Mouse (Mus musculus): ENCODE results near the gene Kif5c. TPM values are rescaled to one million over a fixed set of nuclear protein-coding genes. Genes with fewer than 3 reads are reported as not detected.

The Kif5c gene
- polyA plus RNA-seq, 2 experiments = 4.5 to 5.3 TPM

DNA sequence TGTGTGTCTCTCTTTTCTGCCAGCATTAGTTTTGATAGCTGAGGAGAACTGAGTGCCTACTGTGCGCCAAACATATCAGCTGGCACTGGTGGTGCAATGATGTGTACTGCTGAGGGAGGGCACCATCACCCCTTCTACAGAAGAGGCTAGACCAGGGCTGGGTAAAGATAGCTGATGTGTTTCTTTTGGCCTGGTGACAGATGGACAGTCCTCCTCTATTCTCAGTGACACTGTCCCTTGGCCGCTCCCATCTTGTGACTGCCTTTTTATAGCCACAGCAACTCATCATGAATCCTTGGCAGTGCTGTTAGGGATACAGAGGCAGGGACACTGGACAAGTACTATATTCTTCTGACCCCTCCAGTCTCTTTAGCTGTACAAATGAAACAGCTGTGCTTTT lies 35.8 kb upstream of the Kif5c start:
- no peak overlapping the region for H3K27ac ChIP-seq (replicated peaks; ENCODE audit: low read depth, low read length)
- 90% methylated on average over 2 of the region's 2 CpGs for WGBS
- no peaks in the 10 kb centered on the region for H3K27me3 ChIP-seq (ENCODE audit: control insufficient read depth, insufficient read depth, low read length)
- ATAC-seq (ENCODE audit: low FRiP score, low read depth) (no peak), DNase-seq (ENCODE audit: low spot score) (no peak)
- no peaks in the 10 kb centered on the region for H3K36me3 ChIP-seq (ENCODE audit: control insufficient read depth, insufficient read depth, low read length)
- no peak overlapping the region for H3K9ac ChIP-seq (ENCODE audit: low read depth, low read length, severe bottlenecking)
- no peaks in the 10 kb centered on the region for H3K4me1 ChIP-seq (ENCODE audit: control insufficient read depth, insufficient read depth, low read length)
- no peak overlapping the region for H3K4me3 ChIP-seq (replicated peaks; ENCODE audit: low read length)
- TF ChIP-seq POLR2A (IDR thresholded peaks at IDR 0.05; ENCODE audit: borderline replicate concordance, extremely low read depth, insufficient read depth, insufficient read length) = no peak
- no peak overlapping the region for H3K4me2 ChIP-seq (replicated peaks; ENCODE audit: low read depth, low read length, severe bottlenecking)
- no peaks in the 10 kb centered on the region for H3K9me3 ChIP-seq (ENCODE audit: control insufficient read depth, low read length)

DNA sequence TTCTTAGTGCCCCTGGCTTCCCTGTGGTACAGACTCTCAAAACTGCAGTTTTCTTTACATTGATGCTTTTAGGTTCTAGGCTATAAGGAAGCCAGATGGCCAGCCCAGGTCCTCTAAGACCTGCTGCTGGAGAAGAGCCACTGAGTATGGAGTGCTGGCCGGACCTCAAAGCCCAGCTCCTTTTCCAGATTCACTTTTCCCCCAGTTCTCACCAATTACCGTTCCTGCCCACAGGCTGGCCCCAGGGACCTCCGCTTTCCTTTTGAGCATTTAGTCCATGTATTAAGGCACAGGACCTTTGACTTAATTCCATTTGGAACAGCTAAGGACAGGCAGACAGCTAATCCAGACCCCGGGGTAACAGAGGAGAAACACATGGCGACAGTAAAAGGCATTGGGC lies 28.6 kb upstream of the Kif5c start:
- ATAC-seq (ENCODE audit: low FRiP score, low read depth) (no peak), DNase-seq (ENCODE audit: low spot score) (no peak)
- no peak overlapping the region for H3K9ac ChIP-seq (ENCODE audit: low read depth, low read length, severe bottlenecking)
- no peaks in the 10 kb centered on the region for H3K4me1 ChIP-seq (ENCODE audit: control insufficient read depth, insufficient read depth, low read length)
- no peaks in the 10 kb centered on the region for H3K27me3 ChIP-seq (ENCODE audit: control insufficient read depth, insufficient read depth, low read length)
- no peak overlapping the region for H3K4me2 ChIP-seq (replicated peaks; ENCODE audit: low read depth, low read length, severe bottlenecking)
- no peaks in the 10 kb centered on the region for H3K9me3 ChIP-seq (ENCODE audit: control insufficient read depth, low read length)
- no peak overlapping the region for H3K27ac ChIP-seq (replicated peaks; ENCODE audit: low read depth, low read length)
- H3K4me3 ChIP-seq (replicated peaks; ENCODE audit: low read length) = no peak overlapping the region
- H3K36me3 ChIP-seq (ENCODE audit: control insufficient read depth, insufficient read depth, low read length) = no peaks in the 10 kb centered on the region
- 48% methylated on average over 5 of the region's 5 CpGs for WGBS
- no peak for TF ChIP-seq POLR2A (IDR thresholded peaks at IDR 0.05; ENCODE audit: borderline replicate concordance, extremely low read depth, insufficient read depth, insufficient read length)

DNA sequence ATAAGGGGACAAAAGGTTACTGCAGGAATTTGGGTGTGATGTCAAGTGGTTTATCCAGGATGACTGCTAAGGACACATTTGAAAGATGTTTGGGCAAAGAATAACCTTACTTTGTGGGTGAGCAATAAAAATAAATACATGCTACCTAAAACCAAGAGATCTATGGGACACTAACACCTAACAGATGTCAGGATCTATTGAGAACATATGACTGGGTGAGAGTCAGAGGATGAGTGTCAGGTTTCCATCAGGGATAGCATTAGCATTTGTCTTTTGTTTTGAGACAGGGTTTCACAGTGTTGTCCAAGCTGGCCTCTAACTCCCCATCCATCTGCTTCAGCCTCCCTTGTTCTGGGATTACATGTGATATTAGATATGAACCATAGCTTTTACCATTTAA lies 26.2 kb upstream of the Kif5c start:
- Histone ChIP-seq H3K4me1 (ENCODE audit: control insufficient read depth, insufficient read depth, low read length) (no peaks in the 10 kb centered on the region), H3K27ac (replicated peaks; ENCODE audit: low read depth, low read length) (no peak overlapping the region), H3K4me3 (replicated peaks; ENCODE audit: low read length) (no peak overlapping the region), H3K27me3 (ENCODE audit: control insufficient read depth, insufficient read depth, low read length) (no peaks in the 10 kb centered on the region), H3K9me3 (ENCODE audit: control insufficient read depth, low read length) (no peaks in the 10 kb centered on the region), H3K36me3 (ENCODE audit: control insufficient read depth, insufficient read depth, low read length) (no peaks in the 10 kb centered on the region), H3K4me2 (replicated peaks; ENCODE audit: low read depth, low read length, severe bottlenecking) (no peak overlapping the region), H3K9ac (ENCODE audit: low read depth, low read length, severe bottlenecking) (no peak overlapping the region)
- DNase-seq (ENCODE audit: low spot score) (no peak), ATAC-seq (ENCODE audit: low FRiP score, low read depth) (no peak)
- TF ChIP-seq POLR2A (IDR thresholded peaks at IDR 0.05; ENCODE audit: borderline replicate concordance, extremely low read depth, insufficient read depth, insufficient read length) = no peak

DNA sequence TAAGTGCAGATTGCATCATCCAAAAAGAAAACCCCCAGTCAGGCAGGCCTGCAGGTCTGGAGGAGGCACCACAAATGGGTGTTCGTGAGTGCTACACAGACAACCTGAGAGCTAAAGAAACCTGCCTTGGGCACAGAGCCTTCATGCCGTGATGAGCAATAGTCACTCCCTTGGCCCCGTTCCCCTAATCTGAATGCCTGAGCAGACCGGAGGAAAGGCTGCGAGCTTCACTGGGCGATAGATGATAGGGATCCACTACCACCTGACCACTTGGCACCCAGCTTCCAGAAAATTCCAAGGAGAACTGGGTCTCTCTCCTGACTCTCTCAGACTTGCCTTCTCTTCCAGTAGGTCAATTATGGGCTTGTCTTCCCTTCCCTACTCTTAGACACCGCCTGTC lies 24.2 kb upstream of the Kif5c start:
- 87% methylated on average over 7 of the region's 7 CpGs for WGBS
- Histone ChIP-seq H3K4me1 (ENCODE audit: control insufficient read depth, insufficient read depth, low read length) (no peaks in the 10 kb centered on the region), H3K27ac (replicated peaks; ENCODE audit: low read depth, low read length) (no peak overlapping the region), H3K9ac (ENCODE audit: low read depth, low read length, severe bottlenecking) (no peak overlapping the region), H3K36me3 (ENCODE audit: control insufficient read depth, insufficient read depth, low read length) (no peaks in the 10 kb centered on the region), H3K4me2 (replicated peaks; ENCODE audit: low read depth, low read length, severe bottlenecking) (no peak overlapping the region), H3K4me3 (replicated peaks; ENCODE audit: low read length) (no peak overlapping the region), H3K27me3 (ENCODE audit: control insufficient read depth, insufficient read depth, low read length) (no peaks in the 10 kb centered on the region), H3K9me3 (ENCODE audit: control insufficient read depth, low read length) (no peaks in the 10 kb centered on the region)
- DNase-seq (ENCODE audit: low spot score) = no peak
- no peak for ATAC-seq (ENCODE audit: low FRiP score, low read depth)
- no peak for TF ChIP-seq POLR2A (IDR thresholded peaks at IDR 0.05; ENCODE audit: borderline replicate concordance, extremely low read depth, insufficient read depth, insufficient read length)

DNA sequence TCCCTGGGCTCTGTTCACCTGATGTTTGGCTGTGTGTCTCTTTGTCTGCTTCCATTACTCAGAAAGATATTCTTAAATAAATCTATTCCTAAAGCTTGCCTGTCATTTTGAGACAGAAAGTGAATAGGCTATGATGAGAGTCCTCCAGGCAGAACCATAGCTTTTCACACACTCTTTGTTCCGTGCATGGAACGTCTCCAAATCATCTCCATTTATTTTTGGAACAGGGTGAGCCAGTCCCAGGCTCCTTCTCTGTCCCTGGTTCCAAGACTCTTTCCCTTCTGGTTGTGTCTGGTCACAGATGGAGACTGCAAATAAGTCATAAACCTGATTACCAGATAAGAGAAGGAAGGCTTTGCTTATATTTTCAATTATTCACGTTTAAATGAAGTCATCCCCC lies 22.8 kb upstream of the Kif5c start:
- 81% methylated on average over 3 of the region's 3 CpGs for WGBS
- Histone ChIP-seq H3K36me3 (ENCODE audit: control insufficient read depth, insufficient read depth, low read length) (no peaks in the 10 kb centered on the region), H3K9ac (ENCODE audit: low read depth, low read length, severe bottlenecking) (no peak overlapping the region), H3K27me3 (ENCODE audit: control insufficient read depth, insufficient read depth, low read length) (no peaks in the 10 kb centered on the region), H3K4me2 (replicated peaks; ENCODE audit: low read depth, low read length, severe bottlenecking) (no peak overlapping the region), H3K9me3 (ENCODE audit: control insufficient read depth, low read length) (no peaks in the 10 kb centered on the region), H3K27ac (replicated peaks; ENCODE audit: low read depth, low read length) (no peak overlapping the region), H3K4me1 (ENCODE audit: control insufficient read depth, insufficient read depth, low read length) (no peaks in the 10 kb centered on the region), H3K4me3 (replicated peaks; ENCODE audit: low read length) (no peak overlapping the region)
- ATAC-seq (ENCODE audit: low FRiP score, low read depth) (no peak), DNase-seq (ENCODE audit: low spot score) (no peak)
- TF ChIP-seq POLR2A (IDR thresholded peaks at IDR 0.05; ENCODE audit: borderline replicate concordance, extremely low read depth, insufficient read depth, insufficient read length) = no peak

DNA sequence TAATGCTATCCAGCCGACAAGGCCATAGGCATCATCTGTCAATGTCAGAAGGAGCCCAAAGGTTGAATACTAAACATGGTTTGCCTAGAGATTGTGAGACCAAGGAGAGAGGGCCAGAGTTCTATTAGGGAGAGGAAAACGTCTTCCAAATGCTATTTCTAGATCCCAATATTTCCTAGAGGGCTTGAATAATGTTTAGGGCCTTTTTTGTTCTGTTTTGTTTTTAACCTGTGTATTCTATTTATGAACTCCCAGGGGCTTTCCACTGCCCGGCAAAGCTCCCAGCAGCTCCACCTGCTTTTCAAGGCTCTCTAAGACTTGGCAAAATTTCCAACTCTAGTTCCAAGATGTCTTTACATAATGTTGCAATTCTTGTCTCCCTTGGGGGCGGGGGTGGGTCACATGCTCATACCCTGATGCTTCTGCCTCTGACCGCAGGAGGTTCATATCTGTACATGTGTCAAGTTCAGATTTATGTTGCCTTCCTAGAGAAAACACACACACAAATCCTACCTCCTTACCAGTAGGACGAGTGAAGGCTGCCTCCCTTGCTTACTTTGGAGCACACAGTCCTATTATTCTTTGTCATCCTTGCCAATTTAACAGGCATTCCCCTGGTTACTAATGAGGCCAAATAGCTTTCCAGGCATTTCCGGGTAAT lies 18.9 kb upstream of the Kif5c start:
- WGBS = 48% methylated on average over 7 of the region's 7 CpGs
- H3K27me3 ChIP-seq (ENCODE audit: control insufficient read depth, insufficient read depth, low read length) = no peaks in the 10 kb centered on the region
- no peak overlapping the region for H3K4me3 ChIP-seq (replicated peaks; ENCODE audit: low read length)
- no peak overlapping the region for H3K4me2 ChIP-seq (replicated peaks; ENCODE audit: low read depth, low read length, severe bottlenecking)
- H3K27ac ChIP-seq (replicated peaks; ENCODE audit: low read depth, low read length) = no peak overlapping the region
- DNase-seq (ENCODE audit: low spot score) (no peak), ATAC-seq (ENCODE audit: low FRiP score, low read depth) (no peak)
- TF ChIP-seq POLR2A (IDR thresholded peaks at IDR 0.05; ENCODE audit: borderline replicate concordance, extremely low read depth, insufficient read depth, insufficient read length) = no peak
- H3K36me3 ChIP-seq (ENCODE audit: control insufficient read depth, insufficient read depth, low read length) = no peaks in the 10 kb centered on the region
- H3K9ac ChIP-seq (ENCODE audit: low read depth, low read length, severe bottlenecking) = no peak overlapping the region
- H3K4me1 ChIP-seq (ENCODE audit: control insufficient read depth, insufficient read depth, low read length) = no peaks in the 10 kb centered on the region
- H3K9me3 ChIP-seq (ENCODE audit: control insufficient read depth, low read length) = no peaks in the 10 kb centered on the region
